Mouse (Mus musculus) cerebellum, adult 8-10 months (tissue): ENCODE measurements at regions not wholly inside any gene's neighbourhood (a gene's known extent, or its start where the extent isn't known, plus 50 kb on each side); places are given as distances from the start of the nearest gene placed in this dataset.
"Not testable (repeated sequence)": the region's sequence is repeated elsewhere in the genome, so short reads cannot be mapped to it uniquely, and the experiment has no call there.

ENCODE experiments used
- DNase-seq: peaks from one replicate; pipeline ENCODE4 v3.0.0; 2022

DNA sequence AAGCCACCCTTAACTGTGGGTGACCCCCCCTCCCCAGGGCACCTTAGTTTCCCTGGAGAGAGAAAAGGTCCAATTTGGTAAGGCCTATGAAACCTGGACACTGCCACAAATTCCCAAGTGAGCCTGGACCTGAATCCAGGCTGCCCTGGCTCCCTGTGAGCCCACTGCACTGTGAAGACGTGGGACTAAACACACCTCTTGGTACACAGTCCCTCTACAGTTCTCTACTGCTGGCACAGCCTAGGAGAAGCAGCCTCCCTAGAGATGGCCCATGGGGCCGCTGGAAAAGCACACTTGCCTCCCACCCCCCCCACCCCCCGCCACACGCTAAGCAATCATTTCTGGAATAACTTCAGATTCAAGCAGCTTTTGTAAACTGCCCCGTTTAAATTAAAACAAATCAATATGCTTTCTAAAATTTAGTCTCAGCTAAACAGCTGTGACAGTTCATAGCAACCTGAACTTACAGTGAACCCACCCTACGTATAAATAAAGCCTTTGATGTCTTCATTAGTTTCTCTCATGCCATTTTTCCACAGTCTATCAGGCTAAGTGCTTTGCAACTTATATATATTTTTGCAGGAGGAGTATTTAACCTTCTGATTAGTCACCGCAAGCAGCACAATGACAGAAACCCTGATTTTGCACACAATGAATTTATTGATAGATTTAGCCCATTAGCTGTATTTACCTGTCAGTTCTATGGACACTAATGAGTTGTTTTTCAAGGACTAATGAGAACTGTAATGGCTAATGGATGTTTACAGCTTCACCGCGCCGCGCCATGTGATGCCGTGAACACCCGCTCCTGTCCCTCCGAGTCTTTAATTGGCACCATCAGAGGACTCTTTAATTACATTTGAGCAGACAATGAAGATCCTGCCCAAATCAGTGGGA lies 215.3 kb downstream of the 3100002H09Rik start:
- no peak for DNase-seq

DNA sequence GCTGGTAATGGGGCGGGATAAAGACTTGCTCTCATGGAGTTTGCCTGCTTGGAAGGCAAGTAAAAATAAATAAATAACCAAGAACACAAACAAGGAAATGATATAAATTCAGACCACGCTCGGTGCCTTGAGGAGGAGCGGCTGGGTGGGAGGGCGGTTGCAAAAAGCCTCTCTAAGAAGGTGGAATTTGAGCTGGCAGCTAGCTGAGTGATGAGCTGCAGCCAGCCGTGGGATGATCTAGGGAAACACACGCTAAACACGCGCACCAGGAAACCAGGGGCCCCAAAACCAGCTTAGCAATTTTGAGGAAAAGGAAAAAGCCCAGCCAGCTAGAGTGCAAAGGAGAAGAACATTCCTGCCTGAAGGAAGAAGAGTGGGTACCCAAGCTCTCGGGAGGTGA lies 217.0 kb downstream of the 3100002H09Rik start:
- no peak for DNase-seq

DNA sequence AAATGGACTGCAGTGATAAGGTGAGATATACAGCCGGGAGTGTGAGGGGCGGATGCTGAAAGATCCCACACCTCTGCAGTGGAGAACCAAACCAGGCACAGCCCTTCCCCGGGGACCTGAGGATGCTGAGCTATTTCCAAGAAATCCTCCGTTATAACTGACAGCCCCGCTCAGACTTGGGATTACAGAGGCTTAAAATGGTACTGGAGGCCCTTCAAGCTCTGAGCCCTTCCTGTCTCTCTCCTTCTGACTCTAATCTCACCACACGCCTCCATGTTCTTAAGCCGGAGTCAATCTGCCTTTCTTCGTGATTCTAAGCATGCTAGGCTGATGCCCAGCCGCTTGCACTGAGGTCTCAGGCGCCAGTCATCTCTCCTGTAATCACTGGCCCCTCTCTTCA lies 221.5 kb downstream of the 3100002H09Rik start:
- DNase-seq: no peak

DNA sequence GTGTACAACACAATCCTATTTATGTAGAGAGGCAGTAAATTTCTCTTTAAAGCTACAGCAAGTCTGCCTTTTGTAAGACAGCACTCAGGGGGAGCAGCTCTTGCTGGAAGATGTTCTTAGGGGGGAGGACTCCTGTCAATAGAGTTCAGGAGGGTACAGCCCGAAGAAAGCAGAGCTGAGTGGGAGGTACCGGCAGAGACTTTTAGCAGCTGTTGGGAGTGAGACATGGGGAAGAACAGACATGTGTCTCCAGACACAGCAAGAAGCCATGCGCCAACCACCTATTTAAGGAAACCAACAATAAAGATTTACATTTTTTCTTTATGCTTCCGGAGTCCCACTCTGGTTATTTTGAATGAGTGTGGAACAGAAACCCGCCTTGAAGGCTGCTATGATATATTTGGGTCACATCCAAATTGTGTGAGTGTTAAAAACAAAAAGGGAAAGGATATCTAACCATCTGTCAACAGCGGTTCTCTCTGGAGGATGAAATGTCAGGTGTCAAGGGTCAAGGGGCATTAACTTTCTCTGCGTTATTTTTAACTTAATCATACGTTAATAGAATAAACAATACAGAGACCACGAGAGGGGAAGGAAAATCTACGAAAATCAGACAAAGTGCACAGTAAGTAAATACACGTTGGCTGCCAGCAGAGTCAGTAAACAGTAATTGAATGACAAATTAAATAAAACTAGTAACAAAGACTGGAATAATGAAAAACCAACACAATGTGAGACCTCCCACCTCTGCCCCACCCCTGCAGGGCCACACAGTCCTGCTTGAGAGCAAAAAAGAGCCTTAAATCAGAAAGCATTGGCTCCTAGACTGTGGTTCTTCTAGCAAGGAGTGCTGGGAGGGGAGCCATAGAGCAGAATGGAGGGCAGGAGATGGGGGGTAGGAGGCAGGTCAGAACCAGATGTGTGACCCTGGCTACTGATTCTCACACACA lies 225.2 kb downstream of the 3100002H09Rik start:
- no peak for DNase-seq

DNA sequence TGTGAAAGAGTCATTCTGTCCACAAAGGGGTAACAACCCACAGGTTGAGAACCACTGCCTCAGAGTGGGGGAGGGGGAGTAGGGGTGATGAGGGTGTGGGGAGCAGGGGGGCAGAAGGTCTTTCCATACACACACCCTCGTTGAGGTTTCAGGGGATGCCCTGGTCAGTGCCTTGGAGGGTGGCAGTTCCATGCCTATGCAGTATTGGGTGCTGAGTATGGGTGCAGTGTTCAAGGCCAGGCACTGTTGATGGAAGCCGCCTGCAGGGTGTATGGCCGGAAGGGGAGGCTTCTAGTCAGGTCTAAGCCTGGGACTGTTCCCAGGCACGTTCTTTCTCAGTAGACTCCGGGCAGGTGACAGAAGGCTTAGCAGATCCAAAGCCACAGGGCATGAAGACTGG lies 234.1 kb downstream of the 3100002H09Rik start:
- no peak for DNase-seq

DNA sequence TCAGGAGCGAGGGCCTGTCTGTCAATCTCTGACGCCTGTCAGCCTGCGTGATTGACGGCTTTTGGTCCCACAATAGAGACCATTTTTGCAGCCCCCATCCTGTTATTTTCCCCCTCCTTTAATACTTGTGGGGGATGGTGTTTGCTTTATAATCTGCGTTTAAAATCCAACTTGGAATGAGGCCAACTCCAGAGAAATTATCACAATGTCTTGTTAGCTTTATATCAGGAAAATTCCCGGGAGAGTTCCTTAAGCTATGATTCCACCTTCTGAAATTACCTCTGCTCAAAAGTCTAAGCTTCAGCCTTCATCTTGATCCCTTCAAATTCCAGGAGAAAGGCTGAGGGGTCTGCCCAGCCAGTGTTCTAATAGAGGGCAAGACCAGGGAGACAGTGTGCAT lies 235.0 kb downstream of the 3100002H09Rik start:
- DNase-seq: no peak

DNA sequence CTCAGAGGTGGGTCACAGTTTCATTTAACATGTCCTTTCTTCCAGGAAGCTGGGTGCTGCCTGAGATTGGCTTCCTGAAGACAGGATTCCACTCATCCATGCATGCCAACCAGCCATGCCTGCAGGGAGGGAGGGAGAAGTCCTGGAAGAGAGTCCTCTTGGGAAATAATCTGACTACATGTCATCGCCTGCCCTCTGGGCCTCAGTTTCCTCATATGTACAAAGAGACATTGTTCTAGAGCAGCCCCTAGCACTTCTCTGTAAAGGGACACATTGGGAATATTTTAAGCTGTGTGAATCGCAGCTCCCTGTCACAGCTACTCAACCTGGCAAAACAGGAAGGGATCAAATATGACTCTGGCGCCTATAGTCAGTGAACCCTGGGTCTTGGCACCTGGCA lies 241.8 kb downstream of the 3100002H09Rik start:
- DNase-seq: no peak

DNA sequence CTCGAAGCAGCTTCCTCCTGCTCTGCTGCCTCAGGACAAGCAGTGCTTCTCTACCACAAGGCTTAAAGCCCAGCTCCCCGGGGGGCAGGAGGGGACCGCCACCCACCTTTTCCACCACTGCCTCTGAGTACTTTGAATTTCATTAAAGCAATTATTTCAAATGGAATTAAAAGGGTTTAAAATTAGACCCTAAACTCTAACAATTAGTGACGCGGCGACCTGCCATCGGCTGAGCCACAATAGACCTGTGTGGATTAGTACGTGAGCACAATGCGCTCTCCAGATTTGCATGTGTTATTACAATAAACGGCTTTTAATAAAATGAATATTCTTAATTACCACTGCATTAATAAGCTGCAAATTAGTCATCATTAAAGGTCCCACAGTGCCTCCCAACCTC lies 242.5 kb downstream of the 3100002H09Rik start:
- no peak for DNase-seq

DNA sequence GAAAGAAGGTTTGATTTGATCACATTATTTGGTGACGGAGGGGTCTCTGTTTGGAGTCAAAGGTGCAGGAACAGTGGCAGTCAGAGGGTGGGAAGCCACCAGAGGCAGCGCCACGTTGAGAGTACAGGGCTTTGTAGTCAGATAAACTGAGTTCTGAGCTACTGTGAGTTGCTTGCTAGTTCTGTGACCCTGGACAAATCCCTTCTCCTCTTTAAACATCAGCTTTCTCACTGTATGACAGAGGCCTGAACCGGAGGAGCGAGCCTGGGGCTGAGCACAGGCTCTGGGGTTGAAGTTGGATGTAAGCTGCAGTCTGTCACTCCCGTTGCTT lies 250.1 kb downstream of the 3100002H09Rik start:
- no peak for DNase-seq

DNA sequence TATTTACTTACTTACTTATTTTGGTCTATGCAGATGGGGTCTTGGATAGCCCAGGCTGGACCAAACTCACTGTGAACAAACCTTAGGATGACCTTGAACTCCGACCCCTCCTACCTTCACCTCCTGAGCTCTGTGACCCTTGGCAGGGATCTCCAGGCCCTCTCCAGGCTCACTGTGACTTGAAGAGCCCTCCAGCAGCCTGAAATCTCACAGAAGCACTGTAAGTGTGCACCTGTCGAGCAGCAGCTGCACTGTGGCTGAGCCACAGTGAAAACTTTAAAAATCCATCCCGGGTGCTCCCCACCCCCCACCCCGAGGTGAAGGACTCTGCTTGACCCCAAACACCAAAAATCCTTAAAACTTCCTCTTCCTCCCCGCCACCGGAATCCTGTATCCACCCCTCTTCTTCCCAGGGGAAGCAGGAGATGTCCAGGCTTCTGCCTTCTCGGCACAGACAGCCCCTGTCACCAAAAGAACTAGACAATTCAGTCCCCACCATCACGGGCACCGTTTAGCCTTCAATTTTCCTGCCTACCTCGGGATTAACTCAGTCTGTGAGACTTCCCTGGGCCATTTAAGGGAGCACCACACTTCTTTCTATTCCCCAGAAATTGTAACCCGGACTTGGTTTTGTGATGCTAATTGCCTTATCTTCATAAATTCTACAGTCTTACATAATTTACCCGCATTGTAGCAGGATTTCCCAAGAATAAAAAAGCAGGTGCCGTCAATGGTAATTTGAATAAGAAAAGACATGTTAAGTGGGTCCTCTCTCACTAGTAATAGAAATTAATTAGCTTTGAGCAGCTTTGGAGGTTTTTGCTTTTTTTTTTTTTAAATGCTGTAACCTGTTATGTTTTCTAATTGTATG lies 250.7 kb downstream of the 3100002H09Rik start:
- DNase-seq: no peak

DNA sequence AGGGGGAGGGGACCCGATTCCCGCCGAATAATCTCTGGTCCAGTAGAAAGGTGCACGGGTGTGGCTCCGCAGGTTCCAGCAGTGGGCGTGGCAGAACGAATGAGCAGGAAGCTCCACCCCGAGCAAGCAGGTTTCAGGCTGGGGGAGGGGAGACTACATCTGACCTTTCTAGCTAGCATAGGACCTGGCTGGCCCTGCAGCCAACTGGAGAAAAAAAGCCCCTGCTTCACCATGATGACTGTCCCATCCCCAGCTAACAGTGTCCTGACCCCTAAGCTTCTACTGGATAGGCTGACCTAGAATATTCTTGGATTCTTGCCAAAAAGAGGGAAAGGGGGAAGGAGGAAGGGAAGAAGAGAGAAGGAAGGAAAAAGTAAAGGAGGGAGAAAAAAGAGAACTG lies 252.1 kb downstream of the 3100002H09Rik start:
- not testable (repeated sequence) for DNase-seq

DNA sequence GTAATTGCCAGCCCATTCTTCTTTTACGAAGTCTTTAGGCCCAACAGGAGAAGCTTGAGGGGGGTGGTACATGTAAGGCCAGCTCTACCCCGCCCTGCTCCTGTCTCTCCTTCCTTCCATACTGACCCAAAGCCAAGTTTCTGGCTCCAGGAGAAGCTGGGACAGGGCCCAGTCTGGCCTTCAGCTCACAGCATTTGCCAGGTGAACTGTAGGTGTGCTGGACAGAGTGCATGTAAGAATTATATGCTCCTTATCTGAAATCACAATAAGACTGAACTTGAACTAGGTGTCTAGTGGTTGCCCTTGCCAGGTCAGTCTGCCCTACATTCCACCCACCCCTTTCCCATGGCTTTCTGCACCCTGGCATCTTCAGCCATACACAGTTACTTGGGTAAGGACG lies 260.2 kb downstream of the 3100002H09Rik start:
- DNase-seq: no peak

DNA sequence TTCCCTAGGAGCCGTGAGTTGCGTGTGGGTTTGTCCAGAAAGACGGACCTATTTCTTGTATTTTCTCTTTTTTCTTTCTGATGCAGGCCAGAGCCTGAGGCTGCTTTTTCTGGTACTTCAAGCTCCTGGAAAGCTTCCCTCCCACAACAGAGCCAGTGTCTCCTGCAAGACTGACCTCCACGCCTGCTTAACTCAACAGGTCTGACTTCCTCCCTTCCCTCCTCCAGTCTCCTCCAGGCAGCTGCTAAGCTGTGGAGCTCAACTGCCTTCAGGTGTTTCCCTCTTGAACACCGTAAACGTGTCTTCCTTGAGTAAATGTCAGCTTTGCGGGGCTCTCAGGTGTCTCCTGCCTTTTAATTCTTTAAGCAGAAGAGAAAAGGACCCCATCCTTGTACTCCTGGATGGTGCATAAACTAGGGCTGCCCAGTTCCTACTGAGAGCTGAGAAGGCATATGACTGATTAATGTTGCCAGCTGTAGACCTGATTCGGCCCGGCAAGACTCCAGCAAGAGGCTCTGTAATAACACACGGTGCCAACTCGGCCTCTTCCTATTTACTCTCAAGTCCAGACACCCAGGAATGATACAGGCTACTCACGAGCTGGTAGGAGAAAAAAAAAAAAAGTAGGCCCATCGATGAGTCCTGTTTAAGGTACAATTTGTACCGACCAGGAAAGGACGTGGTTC lies 260.9 kb downstream of the 3100002H09Rik start:
- DNase-seq: no peak

DNA sequence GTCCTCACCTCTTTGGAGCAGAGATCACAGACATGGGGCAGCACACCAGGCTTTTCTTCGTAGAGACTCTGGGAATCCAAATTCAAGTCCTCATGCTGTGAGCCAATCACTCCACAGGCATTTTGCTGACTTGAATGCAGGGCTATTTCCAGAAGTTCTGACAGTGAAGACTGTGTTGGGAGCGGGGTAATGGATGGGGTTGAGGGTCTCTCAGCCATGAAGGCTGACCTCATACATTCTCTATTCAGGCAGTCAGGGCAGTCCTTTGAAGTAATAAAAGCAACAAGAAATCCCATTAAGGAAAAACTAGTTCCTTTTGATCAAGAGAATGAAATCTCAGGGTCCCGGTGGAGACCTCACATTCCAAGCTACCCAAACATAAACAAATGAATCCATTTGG lies 261.5 kb downstream of the 3100002H09Rik start:
- no peak for DNase-seq

DNA sequence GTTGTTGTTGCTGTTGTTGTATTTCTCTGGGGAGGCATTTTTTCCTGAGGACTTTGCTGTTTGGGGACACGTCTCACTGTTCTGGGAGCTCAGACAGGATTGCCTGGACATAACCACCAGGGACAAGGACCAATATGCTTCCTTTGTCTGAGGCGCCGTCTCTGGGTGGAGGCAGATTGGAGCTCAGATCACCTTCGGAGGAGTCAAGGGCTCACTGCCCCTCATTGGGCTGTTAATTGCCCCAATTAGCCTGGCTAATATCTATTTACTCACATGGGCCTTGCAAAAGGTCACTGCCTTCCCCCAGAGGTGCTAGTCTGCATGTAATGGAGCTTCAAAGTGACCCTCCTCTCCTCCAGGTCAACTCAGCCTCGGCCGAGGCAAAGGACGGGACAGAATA lies 270.5 kb downstream of the 3100002H09Rik start:
- DNase-seq: no peak

DNA sequence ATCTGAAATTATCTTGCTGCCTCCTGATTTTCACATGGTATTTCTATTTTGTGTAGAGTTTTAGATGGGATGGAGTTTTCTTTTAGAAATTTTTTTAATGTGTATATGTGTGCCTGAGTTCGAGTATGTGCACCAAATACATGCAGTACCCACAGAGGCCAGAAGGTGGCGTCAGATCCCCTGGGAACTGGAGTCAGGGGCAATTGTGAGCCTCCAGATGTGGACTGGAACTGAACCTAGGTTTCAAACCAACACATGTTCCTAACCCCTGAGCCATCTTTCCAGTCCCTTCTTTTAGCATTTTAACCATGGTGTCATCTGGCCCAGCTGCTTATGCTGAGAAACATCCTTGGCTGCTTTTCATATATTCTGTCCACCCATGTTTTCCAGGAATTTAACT lies 274.9 kb downstream of the 3100002H09Rik start:
- DNase-seq: no peak

DNA sequence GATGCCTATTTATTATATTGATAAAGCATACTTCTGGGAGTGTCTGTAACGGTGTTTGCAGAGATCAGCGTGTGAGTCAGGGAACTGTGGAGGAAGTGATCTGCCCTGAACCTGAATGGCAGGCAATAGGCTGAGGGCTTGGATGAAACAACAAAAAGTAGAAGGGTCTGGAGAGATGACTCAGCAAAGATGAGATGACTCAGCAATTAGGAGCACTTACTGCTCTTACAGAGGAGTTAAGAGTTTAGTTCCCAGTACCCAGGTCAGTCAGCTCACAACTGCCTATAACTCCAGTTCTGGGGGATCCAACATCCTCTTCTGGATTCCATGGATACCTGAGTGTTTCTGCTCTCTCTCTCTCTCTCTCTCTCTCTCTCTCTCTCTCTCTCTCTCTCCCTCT lies 277.6 kb downstream of the 3100002H09Rik start:
- DNase-seq: no peak

DNA sequence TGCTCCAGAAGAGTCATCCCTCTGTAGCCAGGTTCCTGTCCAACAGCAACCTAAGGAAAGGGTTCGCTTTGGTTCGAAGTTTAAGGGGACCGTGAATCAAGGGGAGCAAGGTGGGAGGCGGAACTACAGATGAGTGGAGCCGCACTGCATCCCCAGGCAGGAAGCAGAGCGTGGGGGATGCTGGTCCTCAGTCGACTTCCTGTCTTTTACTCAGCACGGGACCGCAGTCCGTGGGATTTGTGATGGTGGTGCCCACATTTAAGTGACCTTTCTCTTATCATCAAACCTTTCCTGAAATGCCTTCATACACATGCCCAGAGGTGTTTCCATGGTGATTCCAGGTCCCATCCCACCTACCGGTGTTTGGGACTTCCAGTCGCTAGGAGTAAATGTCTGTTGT lies 278.2 kb downstream of the 3100002H09Rik start:
- DNase-seq: no peak

DNA sequence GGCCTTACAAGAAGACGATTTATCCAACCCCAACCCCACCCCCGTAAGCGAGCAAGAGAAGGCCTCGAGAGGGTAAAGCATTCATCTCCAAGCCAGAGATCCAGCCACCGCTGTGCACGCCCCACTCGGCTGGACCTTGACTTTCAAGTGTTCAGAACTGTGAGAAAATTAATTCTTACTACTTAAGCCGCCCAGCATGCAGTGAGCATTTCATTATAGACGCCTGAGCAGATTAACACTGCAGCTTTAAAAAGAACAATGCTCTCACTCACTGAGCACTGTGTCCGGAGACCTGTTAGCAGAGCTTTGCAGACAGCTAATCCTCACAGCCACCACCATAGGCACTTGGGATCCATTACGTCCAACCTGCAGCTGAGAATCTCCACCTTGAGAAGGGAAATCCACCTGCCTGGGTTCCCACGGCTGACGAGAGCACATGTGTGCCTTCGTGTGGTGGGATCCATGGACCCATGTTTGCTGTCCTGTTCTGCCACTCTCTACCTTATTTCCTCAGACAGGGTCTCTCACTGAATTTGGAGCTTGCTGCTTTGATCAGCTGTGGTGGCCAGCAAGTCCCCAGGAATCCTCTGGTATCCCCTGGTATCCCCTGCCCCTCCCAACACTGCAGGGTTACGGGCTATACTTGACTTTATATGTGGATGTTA lies 281.4 kb downstream of the 3100002H09Rik start:
- DNase-seq: no peak

DNA sequence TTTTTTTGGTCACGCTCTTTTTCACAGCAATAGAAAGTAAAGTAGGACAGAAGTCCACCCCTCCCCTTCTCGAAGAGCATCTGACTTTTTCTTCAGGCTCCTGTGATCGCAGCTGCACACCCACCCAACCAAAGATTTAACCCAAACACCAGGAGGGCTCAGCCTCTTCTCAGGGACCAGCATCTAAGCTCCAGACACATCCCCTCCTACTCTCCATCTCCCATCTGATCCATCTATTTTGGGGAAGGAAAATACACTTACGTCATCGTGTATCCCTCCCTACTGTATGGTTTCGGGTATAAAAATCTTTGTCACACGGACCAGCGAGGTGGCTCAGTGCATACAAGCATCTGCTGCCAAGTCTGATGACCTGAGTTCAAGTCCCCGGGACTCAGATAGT lies 284.3 kb downstream of the 3100002H09Rik start:
- no peak for DNase-seq

DNA sequence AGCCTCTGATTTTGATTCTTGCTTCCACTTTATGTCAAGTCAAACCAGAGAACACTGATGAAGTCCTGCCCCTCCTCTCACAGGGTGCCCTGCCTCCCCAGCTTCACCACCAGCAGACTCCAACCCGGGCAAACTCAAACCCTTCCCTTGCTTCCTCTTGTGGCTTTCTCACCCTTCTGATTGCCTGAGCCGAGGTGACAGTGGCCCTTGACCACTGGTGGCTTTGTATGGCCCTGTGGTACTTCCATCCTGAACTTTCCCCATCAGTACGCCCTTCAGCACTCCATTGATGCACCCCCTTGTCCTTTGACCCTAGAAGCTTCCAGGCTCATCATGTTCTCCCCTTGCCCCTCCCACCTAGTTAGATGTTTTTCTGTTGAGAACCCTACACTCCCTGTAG lies 287.0 kb downstream of the 3100002H09Rik start:
- no peak for DNase-seq

DNA sequence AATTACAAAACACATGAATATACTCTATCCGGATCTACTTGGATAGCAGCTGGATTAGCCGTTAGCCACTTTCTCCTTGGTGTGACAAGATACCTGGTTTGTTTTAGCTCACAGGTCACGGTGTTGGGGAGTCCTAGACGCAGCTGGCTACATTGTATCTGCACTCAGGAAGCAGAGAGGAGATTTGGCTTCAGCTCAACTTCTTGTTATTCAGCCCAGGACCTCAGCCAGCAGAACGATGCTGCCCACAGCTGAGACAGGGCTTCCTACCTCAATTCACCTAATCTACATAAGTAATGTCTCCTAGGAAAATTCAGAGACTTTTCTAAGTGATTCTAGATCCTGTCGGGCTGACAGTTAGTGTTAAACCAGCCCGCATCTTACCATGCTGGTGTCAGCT lies 289.4 kb downstream of the 3100002H09Rik start:
- no peak for DNase-seq
